Mouse (Mus musculus) retina, embryonic 14.5 days (tissue): ENCODE measurements around the gene Pcdh9.

Experiments
- DNase-seq: peaks from one replicate; pipeline ENCODE4 v3.0.0-alpha.2; 2015; ENCODE audit warnings: low spot score

The Pcdh9 gene

GRCm38 (mm10) chr14:93182606-93183491 lies 707.6 kb downstream of the Pcdh9 start:
- DNase-seq = no peak

DNA sequence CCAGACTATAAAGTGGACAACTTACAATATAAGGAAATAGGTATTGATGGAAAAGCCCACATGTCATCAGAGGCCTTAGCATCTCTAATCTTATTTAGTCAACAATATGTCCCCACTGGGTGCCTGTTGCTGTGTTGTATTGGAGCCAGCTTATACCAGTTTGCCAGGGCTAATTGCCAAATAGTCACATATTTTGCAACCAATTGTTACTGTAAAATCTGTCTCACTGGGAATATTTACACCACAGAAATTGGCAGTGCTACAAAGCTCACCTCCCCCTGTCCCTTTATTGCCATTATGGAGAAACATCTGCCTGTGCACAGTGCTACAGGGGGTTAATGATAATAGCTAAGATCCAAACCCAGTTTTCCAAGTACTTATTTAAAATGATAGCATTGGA lies 721.3 kb downstream of the Pcdh9 start:
- no peak for DNase-seq

DNA sequence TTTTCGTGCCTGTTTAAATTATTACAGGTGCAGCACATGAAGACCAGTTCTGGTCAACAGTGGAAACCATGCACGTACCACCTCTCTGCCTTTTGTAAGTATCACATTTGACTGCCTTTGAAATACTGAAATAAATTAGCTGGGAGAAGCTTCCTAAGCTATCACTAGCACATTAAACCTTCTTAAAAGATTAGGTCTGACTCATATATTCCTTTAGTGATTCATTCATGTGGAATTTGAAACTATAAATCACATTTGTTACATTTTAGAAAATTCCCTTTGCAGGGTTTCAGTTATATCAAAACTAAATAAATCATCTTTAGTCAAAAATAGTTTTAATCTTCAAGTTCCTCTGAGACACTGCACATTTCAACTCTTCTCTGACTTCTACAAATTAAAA lies 722.1 kb downstream of the Pcdh9 start:
- no peak for DNase-seq

GRCm38 (mm10) chr14:93143414-93143813 lies 747.1 kb downstream of the Pcdh9 start:
- DNase-seq = no peak

DNA sequence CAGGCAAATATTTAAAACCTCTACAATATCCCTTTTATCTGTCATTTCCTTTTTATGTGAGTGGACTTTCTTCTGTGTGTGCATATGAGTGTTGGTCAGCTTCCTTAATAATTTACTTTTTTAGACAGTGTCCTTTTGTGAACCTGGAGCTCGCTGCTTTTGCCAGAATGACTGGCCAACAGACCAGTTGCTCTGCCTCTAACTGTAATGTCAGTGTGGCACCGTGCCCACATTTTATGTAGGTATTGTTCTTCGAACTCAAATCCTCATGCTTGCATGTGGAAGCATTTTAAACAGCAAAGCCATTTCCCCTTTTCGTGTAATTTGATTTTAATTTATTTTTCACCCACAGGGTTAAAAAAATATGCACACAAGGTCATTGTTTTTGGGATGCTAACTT lies 748.4 kb downstream of the Pcdh9 start:
- DNase-seq = no peak

DNA sequence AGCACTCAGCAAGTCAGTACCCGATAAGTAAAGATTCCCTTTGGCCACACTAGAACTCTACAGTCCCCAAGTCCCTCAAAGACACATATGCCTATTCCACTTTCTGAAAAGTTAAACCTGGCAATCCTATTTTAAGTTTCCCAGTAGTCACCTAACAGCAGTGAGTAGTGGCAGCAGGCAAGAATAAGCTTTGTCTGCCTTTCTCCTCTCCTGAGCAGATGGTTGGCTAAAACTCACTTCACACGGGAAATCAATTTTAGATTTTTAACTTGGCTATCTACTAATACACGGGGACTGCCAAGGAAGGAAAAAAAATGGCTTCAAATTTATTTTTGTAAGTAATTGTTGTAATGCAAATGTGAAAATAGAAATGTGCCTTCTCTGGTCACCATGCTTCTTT lies 763.5 kb downstream of the Pcdh9 start:
- DNase-seq = no peak

DNA sequence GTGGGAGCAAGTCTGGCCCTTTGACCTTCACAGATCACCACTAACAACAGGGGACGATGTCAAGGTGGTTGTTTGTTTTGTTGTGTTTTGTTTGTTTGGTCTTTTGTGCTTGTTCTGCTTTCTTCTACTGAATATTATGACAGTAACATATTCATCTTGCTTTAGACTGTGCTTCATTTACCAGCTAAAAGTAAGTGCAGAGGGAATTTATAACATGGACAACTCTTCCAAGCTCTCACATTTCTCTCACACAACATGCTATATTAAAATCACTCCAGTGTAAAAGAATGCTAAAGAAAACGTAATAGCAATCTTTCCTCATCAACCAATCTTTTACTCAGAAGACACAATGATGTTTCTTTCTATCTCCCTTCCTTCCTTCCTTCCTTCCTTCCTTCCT lies 787.7 kb downstream of the Pcdh9 start:
- DNase-seq = no peak

DNA sequence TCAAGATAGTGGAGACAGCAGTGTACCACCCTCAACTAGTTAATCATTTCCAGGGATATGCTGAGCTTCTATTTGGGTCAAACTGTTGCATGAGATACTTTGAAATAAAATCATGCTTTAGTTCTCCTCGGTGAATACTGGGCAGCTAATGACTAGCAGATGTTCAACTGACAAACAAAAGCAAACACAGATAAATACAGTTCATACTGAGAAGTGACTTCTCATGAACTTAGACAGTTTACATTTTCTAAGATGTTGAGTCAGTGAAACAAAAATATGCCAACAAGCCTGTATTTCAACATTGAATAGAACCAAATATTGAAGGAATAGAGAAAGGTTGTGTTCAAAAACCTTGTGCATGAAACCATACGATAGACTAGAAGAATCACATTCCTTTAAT lies 795.4 kb downstream of the Pcdh9 start:
- no peak for DNase-seq

DNA sequence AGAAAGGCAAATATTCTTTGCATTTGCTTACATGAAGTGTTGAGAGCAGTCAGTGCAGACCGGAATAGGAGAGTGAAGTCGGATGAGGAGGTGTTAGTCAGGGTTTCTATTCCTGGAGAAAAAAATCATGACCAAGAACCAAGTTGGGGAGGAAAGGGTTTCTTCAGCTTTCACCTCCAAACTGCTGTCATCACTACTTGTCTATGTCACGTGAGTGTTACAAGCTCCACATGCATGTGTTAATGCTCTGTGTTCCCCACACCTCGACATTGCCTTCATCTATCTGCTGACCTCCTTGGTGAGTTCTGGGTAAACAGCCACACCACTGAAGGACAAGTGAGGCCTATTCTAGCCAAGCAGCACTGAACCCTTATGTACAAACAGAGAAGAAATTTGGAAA lies 797.7 kb downstream of the Pcdh9 start:
- DNase-seq = no peak

DNA sequence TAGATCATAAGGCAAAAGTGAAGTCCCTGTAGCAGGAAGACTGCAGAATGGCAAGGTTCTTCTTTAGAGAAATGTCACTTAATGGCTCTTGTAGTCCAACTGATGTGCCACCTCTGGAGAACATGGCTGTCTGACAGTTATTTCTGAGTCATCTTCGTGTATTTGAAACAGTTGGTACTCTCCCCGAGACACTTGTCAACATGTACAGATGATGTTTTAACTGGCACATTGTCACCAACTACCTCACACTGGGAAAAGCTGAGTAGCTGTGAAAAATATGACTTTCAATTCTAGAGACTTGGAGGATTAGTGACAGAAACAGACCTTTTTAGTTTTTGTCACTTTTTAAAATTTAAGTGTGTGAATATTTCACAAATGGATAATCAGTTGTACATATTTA lies 804.8 kb downstream of the Pcdh9 start:
- no peak for DNase-seq

- no peak for DNase-seq
Measured at GRCm38 (mm10) chr14:93083140-93083539, 807.3 kb downstream of the Pcdh9 start.

GRCm38 (mm10) chr14:93080910-93081309 lies 809.6 kb downstream of the Pcdh9 start:
- DNase-seq = no peak

GRCm38 (mm10) chr14:93075761-93076160 lies 814.7 kb downstream of the Pcdh9 start:
- no peak for DNase-seq

DNA sequence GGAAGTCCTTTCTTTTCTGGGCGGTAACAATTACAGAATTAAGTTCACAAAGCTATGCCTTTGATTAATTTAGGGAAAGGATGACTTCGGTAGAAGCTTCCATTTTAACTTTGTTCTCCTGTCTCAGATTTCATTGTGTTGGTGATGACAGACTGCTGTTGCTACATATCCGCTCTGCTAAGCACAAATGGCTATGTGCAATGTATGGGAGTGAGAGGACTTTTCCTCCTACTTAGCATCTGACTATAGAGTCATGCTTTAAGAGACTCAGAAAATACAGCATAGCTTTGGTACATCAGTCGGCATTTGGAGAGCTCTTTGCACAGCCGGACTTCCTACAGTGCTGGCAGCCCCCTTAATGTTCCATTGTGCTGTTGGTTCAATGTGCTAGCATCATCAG lies 818.1 kb downstream of the Pcdh9 start:
- DNase-seq = no peak

- DNase-seq = no peak
Measured at GRCm38 (mm10) chr14:93070140-93070539, 820.3 kb downstream of the Pcdh9 start.

GRCm38 (mm10) chr14:93067411-93068336 lies 822.8 kb downstream of the Pcdh9 start:
- peak; percentile 15 for DNase-seq

GRCm38 (mm10) chr14:93066732-93067410 lies 823.6 kb downstream of the Pcdh9 start:
- DNase-seq = peak; percentile 15

DNA sequence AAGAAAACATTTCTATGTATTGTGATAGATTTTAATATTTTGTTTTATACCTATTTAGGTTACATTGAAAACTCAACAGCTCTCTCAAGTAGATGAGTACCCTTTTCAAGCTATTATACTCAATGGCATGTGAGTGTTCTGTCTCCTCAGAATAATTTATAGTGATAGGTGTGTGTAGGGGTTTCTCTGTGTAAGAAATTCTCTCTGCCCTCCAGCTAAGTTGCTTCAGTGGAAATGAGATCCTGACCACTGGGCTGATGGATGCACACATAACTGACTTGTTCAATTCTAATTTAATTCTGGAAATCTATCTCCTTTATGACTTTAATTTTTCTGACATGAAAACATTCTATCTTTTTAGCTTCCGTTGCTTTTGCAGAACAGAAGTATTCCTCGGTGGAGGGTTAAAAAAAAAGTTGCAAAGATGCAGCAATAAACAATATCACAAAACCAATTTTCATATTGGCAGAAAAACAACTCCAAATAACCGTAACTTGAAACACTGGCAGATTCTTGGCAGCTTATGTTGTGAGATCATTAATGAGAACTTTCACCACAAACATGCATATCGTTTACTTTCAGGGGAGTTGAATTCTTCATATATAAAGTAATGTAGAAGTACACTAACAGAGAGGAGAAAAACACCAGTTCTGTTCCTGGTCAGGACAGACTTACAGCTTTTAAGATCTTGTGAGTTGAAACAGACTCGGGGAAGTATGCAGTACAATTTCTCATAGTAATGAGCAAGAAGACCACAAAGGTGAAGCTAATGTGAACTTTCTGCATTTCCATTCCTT lies 828.5 kb downstream of the Pcdh9 start:
- no peak for DNase-seq

DNA sequence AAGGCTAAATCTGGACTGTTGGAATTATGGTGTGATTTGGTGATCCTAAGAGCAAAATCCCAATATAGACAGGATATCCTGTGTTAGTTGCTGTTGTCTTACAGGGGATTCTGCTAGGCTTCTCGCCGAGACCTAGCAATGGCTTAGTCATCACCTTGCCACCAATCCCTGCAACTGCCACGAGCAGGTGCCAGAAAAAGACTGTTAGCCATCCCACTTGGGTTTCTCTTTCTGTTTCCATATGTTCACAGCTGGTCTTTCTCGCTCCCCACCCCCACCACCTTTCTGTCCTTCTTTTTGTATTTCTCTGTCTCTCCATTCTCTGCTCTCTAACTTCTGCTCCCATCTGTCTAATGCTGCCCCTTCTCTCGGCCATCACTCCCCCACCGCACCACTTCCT lies 831.7 kb downstream of the Pcdh9 start:
- no peak for DNase-seq

- no peak for DNase-seq
Measured at GRCm38 (mm10) chr14:93055997-93056396, 834.5 kb downstream of the Pcdh9 start.

DNA sequence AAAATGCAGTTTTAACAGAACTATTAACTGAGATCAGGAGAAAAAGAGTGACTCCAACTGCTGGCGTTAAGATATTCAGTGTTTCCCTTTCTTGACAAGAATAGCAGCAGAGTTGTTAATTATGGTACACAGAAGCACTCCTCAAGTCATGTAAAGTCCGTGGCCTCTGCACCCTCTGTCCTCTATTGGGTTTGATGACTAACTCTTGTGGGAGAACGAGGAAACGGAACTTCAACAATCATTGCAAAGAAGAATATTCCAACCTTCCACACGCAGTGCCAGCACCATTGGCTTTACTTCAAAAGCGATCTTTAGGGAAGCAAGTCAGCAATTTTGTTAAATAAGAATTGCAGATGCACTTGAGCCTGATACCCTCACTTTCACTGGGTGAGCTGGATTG lies 849.9 kb downstream of the Pcdh9 start:
- DNase-seq = no peak
